Mouse (Mus musculus) gastrocnemius, adult 2 months (tissue): ENCODE measurements around the gene Vmn2r48. TPM values are rescaled to one million over a fixed set of nuclear protein-coding genes. Genes with fewer than 3 reads are reported as not detected.
"Not testable (repeated sequence)": the region's sequence is repeated elsewhere in the genome, so short reads cannot be mapped to it uniquely, and the experiment has no call there.

Experiments used
- DNase-seq: peaks from one replicate; pipeline ENCODE4 v3.0.0; 2022
- H3K27ac ChIP-seq: fragments of 200-600 bp; 2 replicates; pipeline ENCODE4 v1.8.1; 2022; ENCODE audit warnings: mild to moderate bottlenecking
- H3K4me3 ChIP-seq: fragments of 200-600 bp; 2 replicates; pipeline ENCODE4 v1.8.1; 2022; ENCODE audit warnings: mild to moderate bottlenecking, moderate library complexity
- intact Hi-C: fragments of 180-260 bp; cut with DNase I; formaldehyde crosslinking; loops from one replicate; pipeline ENCODE4 v1.15.1; 2025
- long read RNA-seq, 2 experiments: library from polyadenylated mRNA; stranded (forward); transcript quantifications; one replicate each; pipeline ENCODE4 v2.0.0; 2021
- total RNA-seq, 2 experiments: library from RNA; stranded (reverse); gene quantifications; 2 replicates each; pipeline ENCODE4 v1.2.3; 2021

Vmn2r48 gene
- not detected for total RNA-seq
- long read RNA-seq, experiment 1: 0 reads
- long read RNA-seq, experiment 2: 0 reads

DNA sequence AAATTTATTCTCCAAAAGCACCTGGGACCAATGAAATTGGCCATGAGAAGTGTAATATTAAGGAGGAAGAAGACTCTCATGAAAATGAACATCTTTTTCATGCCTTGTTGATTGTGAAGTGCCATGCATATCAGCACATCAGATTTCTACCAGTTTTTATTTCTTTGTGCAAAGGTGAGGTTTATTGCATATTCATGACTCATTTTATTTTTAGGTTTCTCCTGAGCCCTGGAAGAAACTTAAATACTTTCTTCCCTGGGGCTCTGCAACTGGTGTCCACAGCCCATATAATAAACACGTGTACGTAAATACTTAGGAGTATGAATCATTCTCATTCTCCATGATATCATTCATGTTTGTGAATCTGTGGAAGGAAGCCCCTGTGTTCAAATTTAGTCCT is at the start of gene Vmn2r48:
TSS of gene Vmn2r48 (minus strand) at position 101 of the 400 bp plus-strand sequence.
- intact Hi-C loops, H3K27ac ChIP-seq, H3K4me3 ChIP-seq, DNase-seq: not testable (repeated sequence)

DNA sequence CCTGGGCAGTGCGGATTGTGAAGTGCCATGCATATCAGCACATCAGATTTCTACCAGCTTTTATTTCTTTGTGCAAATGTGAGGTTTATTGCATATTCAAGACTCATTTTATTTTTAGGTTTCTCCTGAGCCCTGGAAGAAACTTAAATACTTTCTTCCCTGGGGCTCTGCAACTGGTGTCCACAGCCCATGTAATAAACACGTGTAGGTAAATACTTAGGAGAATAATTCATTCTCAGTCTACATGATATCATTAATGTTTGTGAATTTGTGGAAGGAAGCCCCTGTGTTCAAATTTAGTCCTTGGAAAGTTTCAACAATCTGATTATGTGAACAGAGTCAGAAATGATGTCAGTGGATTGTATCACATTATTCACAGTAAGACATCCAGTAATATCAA is 38.8 kb upstream of the Vmn2r48 start, which contains the start of gene Vmn2r49:
TSS of gene Vmn2r49 (minus strand) at position 101 of the 400 bp plus-strand sequence.
- intact Hi-C loops, H3K27ac ChIP-seq, DNase-seq, H3K4me3 ChIP-seq: not testable (repeated sequence)

Other genes starting within 250 kb of the Vmn2r48 start
- gene Vmn2r46, start 183.0 kb downstream of the Vmn2r48 start, total RNA-seq: not detected
- gene Vmn2r47, start 112.3 kb downstream of the Vmn2r48 start, total RNA-seq: not detected
- gene Vmn2r49, start 38.7 kb upstream of the Vmn2r48 start, total RNA-seq: not detected
- gene Vmn2r50, start 99.7 kb upstream of the Vmn2r48 start, total RNA-seq: not detected
- not detected for gene Vmn2r51, start 152.2 kb upstream of the Vmn2r48 start, total RNA-seq
- not detected for gene Vmn2r52, start 223.0 kb upstream of the Vmn2r48 start, total RNA-seq